Mouse (Mus musculus) heart, adult 9 months (tissue): Measurements from ENCODE around the gene Rbfox3.

Experiments
- DNase-seq, 2 experiments: peaks; one replicate each; pipeline ENCODE4 v3.0.0; 2022; ENCODE audit warnings: low spot score in 2 of 2

Rbfox3 gene

DNA sequence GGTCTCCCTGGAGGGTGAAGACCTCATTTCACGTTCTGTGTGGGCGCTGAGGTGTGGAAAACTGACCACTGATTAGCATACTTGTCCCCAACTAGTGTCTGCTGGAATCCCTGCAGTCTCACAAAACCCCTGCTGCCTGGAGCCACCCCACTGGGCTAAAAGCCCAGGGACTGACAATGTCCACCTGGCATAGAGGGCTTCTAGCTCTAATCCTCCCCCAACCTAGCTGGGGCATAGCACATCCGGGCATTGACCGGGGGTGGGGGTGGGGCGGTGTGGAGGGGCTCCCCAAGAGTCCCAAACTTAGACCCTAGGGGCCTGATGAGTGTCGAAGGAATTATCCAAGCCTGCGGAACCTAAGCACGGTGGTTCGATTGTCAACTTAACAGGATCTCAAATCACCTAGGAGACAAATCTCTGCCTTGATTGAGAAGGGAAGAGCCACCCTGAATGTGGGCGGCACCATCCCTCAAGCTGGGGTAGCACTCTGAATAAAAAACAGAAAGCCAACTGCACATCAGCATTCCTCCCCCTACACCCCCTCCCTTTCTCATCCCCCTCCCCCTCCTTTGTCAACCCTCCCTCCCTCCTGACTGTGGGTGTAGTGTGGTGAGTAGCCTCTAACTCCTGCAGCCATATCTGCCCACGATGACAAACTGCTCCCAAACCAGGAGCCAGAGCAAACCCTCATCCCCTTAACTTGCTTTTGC, 29.5 kb downstream of the Rbfox3 start:
- DNase-seq: no peak

DNA sequence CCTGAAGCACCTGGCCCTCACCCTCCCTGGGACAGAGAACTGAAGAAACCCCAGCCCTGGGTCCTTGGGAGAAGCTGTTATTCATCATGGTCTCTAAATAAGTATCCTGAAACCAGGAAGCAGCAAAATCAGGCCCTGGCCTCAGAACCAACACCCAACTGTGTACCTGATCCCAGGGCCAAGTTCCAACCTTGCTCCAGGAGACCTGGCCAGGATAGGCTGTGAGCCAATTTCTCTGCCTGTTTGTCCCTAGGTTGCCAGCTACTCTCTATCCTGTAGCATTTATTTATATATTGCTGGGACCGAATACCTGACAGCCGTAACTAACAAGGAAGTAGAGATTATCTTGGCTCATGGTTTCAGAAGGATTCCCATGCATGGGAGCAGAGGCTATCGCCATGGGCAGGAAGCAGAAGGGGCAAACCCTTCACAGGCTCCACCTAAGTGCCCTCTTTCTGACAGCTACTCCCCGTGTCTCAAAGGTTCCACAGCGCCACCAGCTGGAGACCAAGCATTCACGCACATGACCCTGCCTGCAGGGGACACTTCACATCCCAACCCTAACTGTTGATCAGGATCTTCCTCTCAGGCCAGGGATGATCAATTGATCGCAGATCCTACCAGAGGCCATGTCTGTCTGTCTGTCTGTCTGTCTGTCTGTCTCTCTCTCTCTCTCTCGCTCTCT, 31.8 kb downstream of the Rbfox3 start:
- DNase-seq: no peak

DNA sequence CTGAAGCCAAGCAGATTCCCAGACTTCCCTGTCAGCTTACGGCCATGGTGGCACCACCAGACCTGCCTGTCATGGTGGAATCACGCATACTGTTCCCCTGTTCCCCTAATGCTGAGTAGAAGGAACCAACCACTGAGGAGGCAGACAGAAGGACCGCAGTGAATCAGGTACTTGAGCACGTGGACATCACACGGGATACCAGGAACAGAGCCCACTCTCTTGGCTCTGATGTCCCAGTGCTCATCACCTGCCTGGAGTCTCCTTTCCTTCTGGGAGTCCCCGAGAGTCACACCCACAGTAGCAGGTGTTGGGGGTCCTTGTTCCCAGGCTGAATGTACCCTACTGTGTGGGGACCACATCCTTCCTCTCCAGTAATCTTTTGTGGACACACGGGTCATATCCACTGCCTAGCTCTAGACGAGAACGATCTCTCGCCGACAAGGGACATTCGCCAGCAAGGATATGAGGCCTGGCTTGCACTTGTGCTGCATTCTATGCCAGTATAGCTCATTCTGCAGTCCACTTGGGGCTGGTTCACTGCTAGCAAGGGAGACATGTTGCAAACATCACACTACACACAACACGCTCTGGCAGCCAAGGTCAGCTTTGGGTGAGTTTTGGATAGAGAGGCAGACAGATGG, 32.7 kb downstream of the Rbfox3 start:
- no peak for DNase-seq

DNA sequence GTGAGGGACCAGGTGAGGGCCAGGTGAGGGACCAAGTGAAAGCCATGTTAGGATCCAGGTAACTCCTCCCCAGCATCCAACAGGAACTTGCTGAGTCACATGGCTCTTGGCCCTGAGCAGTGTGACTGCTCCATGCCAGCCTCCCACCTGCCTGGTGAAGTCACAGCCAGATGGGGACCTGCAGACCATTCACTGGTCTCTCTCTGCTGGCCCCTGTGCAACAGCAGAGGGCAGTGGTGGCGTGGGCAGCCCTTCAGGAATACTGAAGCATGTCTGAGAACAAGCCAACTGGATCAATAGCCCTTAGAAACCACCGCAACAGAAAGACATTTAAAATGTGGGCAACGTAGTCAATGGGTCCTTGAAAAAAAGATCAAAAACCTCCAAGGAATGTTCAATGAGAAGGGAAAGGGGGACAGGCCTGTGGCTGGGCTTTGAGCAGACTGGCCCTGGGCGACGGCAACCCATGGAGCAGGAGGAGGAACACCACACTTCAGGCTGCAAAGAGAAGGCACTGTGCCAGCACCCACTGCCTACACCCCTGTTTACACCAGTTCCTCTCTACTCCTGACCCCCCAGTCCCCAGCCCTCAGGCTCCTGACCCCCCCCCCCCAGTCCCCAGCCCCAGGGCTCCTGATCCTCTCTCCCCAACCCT, 36.0 kb downstream of the Rbfox3 start:
- DNase-seq: no peak

DNA sequence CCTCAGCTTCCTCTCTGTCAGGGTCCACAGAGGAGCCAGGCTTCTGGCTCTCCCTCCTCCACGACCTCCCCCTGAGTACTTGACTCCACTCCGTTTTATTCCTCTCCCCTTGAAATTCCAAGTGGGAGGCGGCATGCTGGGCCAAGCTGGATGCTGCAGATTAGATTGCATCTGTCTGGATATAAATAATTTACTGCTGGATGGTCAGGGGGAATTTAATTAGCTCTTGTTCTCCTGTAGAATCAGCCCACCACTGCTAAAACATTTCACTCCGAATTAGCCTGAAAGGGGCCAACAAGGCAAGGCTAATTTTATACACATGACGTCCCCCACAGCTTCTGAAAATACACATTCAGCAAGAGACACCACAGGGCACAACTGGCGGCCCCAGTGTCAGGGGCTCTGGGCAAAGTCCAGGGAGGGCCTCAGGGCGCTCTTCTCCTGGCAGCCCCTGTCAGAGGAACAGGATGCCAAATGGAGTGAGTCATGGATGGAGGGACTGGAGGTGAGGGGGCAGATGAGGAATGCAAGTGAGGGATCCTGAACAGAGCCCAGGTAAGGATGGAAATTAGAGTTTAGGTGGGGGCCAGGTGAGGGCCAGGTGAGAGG, 36.8 kb downstream of the Rbfox3 start:
- no peak for DNase-seq

DNA sequence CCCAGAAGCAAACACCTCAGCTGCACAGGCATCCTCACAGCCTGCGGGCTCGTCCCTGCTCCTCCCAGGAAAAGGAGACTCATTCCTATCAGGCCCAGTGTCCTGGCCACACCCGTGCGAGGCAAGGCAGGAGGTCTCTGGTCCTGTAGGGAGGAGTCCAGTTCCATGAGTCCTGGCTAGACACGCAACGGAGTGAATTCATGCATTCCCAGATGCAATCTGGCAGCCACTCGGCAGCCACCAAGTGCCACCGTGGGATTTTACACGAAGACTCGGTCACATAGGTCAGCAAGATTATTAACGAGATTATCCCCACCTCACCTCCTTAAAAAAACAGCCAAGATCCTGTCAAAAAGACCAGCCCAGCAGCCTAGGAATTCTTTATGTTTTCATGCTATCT, 37.4 kb downstream of the Rbfox3 start:
- no peak for DNase-seq

DNA sequence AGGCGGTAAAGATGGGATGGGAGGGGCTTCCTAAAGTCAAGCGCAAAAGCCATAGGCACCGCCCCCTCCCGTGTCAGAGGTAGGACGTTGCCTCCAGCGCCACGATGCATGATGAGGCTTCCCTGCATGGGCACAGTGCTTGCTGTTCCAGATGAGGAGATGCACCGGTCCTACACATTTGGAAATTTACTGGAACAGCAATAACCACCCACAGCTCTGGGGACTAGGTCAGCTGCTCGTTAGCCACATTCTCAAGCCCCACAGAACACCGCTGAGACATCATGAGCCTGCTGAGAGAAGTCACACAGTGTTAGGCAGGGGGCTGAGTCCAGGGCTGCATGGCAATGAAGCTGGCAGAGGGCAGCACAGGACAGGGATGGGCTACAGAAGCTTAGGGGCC, 39.9 kb downstream of the Rbfox3 start:
- DNase-seq: no peak

DNA sequence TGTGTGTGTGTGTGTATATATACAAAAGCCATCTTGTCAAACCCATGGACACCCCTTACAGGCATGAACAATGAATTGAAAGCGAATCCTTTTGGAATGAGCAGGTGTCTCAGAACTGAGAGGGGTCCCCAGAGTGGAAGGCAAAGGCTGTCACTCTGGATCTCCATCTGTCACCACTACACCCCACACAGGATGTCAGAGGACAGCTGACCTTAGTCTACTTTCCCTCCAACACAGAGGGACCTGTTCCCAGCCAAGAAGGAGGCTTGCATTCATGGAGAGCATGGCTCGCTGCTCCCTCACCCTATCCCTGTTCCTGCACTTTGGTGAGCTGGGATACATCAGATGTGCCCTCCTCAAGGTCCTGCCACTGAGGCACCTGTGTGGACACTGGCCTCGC, 48.0 kb downstream of the Rbfox3 start:
- DNase-seq: no peak

DNA sequence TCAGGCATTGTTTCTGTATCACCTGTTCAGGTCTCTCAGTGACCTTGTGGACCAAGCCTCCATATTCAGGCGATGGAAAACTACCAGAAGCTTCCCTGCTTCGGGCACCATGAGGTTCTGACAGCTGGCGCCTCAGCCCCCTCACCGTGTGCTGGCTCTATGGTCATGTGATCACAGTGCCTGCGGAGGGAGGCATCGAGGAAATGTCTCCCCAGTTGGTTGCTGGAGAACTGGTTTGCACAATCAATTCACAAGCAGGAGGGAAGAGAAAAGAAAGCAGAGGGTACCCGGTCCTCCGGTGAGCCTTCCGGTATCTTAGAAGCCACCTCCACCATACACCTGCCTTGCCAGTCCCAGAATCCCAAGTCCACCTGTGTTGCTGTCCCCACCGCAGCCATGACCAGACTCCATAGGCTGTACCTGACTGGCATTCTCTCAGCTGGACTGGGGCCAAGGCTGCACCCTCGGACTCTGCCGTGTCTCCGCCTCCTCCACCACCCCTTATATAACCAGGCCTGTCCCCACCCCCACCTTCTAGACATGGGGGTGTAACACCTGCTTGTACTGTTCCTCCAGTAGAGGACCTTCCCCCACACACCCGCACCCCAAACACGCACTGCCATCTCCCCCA, 49.5 kb downstream of the Rbfox3 start:
- DNase-seq: no peak

DNA sequence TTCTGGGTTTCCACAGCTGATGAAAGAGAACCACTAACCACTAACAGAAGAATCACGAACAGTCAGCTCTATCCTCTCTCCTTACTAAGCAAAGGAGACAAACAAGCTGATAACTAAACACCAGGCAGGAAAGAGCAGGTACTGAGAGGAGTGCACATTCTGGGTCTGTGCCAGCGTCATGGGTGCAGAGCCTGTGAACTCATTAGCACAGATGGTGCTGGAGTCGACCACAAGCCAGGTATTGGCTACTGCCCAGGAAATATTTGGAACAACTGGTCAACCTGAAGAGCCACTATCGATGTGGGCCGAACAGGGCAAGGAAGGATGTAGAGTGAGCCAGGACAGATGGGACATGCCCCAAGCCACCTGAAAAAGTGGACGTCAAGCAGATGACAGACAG, 50.2 kb downstream of the Rbfox3 start:
- no peak for DNase-seq

DNA sequence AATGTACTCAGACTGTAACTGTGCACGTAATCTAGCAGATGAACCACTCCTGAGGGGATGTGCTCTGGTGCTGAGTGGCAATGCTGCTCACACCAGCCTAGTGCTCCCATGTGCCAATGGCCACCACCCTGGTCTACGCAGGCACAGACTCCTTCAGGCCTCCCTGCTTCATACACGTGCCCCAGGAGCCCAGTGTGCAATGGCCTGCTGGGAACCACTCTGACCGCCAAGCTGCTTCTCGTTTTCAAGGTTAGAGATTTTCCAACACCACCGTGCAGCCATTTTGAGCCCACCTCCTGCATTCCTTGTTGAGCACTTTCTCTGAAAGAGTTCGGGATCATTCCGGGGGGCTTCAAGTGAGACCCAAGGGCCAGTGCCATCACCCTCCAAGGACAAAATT, 50.6 kb downstream of the Rbfox3 start:
- no peak for DNase-seq

DNA sequence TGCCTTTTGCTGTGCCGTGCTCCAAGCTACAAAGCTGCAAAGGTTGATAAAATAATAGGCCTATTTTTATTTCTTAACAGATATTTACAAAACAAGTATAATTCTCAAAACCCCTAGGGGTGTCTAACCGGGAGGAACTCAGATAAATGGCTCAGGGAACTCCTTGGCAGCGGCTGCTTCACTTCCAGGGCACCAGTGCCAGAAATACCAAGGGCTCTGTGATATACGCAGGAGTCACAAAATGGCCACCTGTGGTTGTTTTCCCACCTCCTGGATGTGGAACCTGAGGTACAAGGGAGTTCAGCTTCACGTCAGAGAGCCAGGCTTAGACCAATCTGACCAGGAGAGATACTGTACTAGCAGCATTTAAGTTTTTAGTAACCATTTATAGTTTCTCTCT, 51.6 kb downstream of the Rbfox3 start:
- DNase-seq: no peak

DNA sequence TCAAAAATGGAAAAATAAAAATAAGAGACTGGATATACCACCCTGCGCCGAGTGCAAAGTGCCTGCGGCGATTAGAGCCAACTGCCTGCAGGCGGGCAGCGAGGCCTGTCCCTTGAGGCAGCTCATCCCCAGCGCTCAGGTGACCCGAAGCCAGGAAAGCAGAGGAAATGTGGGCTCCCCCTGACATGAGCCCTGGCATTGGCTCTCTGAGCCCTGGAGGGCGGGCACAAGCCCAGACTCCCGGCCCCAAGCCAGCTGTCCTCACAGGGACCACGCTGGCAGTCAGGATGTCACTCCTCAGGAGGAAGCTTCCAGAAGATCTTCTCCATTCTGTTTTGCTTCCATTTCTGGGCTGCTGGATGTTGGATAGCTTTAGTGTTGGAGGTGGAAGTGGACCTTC, 53.1 kb downstream of the Rbfox3 start:
- no peak for DNase-seq

DNA sequence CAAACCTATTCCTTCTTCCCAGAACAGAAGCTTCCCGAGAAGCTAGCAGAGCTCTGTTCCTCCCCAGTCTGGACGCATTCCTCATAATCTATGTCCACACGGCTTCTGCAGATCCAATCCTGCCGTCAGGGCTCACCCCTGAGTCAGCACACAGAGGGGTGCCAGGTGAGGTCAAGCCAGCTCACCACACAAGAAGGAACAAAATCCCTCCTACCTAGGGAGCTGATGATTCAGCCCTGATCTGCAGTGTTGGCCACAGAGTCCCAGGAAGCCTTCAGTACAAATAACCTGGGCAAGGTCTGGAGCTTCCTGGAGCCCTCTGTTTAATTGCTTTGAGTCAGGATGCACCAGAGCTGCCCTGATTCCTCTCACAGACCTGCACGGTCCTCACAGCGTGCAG, 60.0 kb downstream of the Rbfox3 start:
- no peak for DNase-seq

DNA sequence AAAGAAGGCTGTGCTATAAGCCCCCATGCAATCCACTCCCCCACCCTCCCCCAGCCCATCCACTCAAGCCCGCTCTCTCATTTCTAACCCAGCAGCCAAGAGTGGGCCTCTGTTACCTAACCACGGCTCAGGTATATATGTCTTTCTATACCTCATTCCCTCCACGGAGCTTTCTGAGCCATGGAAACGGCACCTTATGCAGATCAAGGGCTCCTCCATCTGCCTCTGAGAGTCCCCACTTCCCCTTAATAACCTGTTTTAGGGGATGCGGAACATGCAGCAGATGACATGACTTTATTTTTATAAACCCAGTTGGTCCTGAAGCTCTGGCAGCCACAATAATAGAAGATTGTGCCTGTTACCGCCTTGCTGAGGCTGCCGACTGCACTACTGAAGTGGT, 63.4 kb downstream of the Rbfox3 start:
- no peak for DNase-seq

DNA sequence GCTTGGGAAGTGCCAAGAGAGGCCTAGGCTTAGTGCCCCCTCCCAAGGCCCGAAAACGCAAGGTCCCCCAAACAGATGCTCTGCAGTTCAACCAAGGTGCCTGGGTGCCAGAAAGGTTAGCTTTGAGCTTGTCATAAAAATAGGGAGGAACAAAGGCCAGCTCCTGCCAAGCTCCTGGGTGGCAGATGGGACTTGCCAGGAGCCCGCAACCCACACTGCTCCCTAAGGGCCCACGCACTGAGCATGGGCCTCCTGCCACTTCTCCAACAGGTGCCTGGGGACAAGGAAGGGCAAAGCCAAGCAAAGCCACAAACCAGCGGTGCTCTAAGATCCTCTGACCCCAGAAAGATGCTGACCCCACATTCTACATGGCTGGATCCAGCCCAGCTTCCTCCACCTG, 70.4 kb downstream of the Rbfox3 start:
- DNase-seq: no peak

DNA sequence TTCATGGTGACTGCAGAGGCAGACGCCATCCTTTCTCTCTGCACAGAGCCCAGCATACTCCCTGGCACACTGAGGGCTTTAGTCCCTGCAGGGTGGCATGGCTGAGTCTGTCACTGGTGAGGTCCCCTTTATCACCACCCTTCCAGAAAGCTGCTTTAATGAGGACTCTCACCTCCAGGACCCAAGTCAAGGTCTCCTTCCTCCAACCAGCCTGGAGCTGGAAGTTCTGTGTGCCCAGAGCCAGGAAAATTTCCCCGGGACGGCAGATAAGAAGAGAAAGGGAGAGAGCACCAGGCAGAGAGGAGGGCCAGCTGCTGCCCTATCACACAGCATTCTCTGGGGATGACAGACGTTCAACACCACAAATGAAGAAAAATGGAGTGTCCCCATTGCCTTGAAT, 73.2 kb downstream of the Rbfox3 start:
- no peak for DNase-seq

DNA sequence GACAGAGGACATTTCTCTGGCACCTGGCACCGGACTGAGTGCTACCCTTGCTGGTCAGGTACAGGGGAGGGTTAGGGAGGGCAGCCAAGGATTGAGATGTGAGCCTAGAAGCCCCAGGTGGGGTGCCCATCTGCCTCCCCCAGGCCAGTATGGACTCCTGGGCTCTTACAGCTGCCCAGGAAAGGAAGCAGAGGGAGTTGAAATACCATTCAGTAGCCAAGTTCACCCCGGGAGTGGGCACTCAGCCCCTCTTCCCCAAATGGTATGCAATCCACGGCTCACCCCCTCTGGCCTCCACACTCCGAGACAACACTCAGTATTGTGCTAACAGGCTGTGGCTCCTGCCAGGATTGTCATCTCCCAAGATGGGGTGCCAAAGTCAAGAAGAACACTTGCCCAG, 74.5 kb downstream of the Rbfox3 start:
- DNase-seq: no peak

DNA sequence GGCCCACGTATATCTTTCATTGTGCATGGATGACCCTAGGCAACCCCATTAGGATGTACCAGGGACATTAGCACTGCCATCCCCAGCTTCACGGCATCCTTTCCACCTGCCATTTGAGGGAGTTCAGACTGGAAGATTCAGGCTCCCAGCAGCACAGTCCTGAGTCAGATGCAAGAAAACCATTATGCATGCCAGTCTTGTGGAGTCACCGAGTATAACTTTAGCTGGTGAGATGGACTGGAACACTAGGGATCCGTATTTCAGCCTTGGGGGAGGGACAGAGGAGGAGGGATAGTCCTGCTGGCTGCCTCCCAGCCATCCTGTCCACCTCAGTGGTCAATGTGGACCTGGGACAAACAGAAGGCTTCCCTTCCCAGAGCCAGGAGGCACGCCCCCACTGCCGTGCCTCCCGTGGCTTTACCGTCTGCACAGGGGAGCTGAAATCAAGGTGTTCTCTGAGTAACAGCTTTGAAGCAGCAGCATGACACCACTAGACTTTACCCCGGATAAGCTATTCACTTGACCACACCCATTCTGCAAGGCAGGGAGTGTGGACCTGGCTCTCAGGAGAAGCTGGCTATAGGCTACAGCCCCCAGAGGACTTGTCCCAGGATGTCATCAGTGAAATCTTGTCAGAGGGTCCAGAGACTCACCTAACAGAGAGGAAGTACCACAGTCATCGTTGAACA, 78.5 kb downstream of the Rbfox3 start:
- no peak for DNase-seq

DNA sequence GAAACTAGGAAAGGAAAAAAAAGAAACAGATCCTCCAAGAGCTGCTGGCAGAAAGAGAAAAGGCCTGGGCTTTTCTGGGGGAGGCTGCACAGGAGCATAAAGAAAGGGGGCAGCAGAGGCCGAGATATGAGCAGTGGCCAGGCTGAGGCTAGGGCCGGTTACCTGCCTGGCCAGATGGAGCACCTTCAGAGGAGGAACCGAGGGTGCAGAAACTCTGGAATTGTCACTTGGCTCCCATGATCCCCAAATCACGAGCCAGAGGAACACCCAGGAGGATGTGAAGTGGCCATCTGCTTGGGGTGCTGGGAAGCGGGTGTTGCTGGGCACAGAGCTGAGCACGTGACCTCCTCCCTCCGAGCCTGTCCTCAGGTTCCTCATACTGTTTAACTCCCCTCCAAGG, 79.7 kb downstream of the Rbfox3 start:
- DNase-seq: no peak
